Mouse (Mus musculus) hindlimb bud, embryonic 11.5 days (tissue): ENCODE data around the gene Tubg1.

Source experiments
- DNase-seq: peaks from one replicate; pipeline ENCODE4 v3.0.0-alpha.2; 2012; ENCODE audit warnings: low read depth, low spot score; ENCODE audit errors: extremely low spot score

Tubg1 gene

GRCm38 (mm10) chr11:101164677-101165580 lies 45.2 kb downstream of the Tubg1 start:
- no peak for DNase-seq

GRCm38 (mm10) chr11:101166357-101166756 lies 46.6 kb downstream of the Tubg1 start:
- DNase-seq = no peak

- DNase-seq = no peak
These were observed 47.6 kb downstream of the Tubg1 start for GRCm38 (mm10) chr11:101167211-101167962.

- no peak for DNase-seq
These were observed 48.2 kb downstream of the Tubg1 start for GRCm38 (mm10) chr11:101167963-101168300.

GRCm38 (mm10) chr11:101168301-101168980 lies 48.7 kb downstream of the Tubg1 start:
- DNase-seq = no peak

GRCm38 (mm10) chr11:101169301-101170107 lies 49.8 kb downstream of the Tubg1 start:
- no peak for DNase-seq

- no peak for DNase-seq
These were observed 50.6 kb downstream of the Tubg1 start, which contains the start of gene Cntnap1 for GRCm38 (mm10) chr11:101170354-101170810. TSS of gene Cntnap1 (plus strand) at chr11:101170523.

- peak; percentile 86 for DNase-seq
These were observed 51.3 kb downstream of the Tubg1 start, which contains the start of gene Plekhh3 for GRCm38 (mm10) chr11:101170811-101171610. TSS of gene Plekhh3 (minus strand) at chr11:101171351.

GRCm38 (mm10) chr11:101171721-101172433 lies 52.1 kb downstream of the Tubg1 start:
- DNase-seq = no peak

- no peak for DNase-seq
These were observed 52.7 kb downstream of the Tubg1 start for GRCm38 (mm10) chr11:101172434-101172815.

GRCm38 (mm10) chr11:101173112-101173511 lies 53.4 kb downstream of the Tubg1 start:
- no peak for DNase-seq

GRCm38 (mm10) chr11:101173631-101174388 lies 54.1 kb downstream of the Tubg1 start:
- peak; percentile 73 for DNase-seq

- DNase-seq = no peak
These were observed 54.6 kb downstream of the Tubg1 start for GRCm38 (mm10) chr11:101174389-101174745.

GRCm38 (mm10) chr11:101174851-101175628 lies 55.3 kb downstream of the Tubg1 start, which contains the start of gene Ccr10:
TSS of gene Ccr10 (minus strand) at chr11:101175443.
- DNase-seq = no peak

- no peak for DNase-seq
These were observed 55.9 kb downstream of the Tubg1 start for GRCm38 (mm10) chr11:101175636-101176116.
